Mouse (Mus musculus): ENCODE measurements around the gene Adam6b. TPM values are rescaled to one million over a fixed set of nuclear protein-coding genes. Genes with fewer than 3 reads are reported as not detected.
"Not testable (repeated sequence)": the region's sequence is repeated elsewhere in the genome, so short reads cannot be mapped to it uniquely, and the experiment has no call there.

Adam6b gene
- polyA plus RNA-seq, 2 experiments: not detected

GRCm38 (mm10) chr12:113483492-113484162 is 5.7 kb upstream of the Adam6b start:
- no peak for TF ChIP-seq POLR2A (IDR thresholded peaks at IDR 0.05; ENCODE audit: borderline replicate concordance, extremely low read depth, insufficient read depth, insufficient read length)
- WGBS: 84% methylated on average over 2 of the region's 2 CpGs
- DNase-seq (ENCODE audit: low spot score) (no peak), ATAC-seq (ENCODE audit: low FRiP score, low read depth) (no peak)
- Histone ChIP-seq H3K9me3 (ENCODE audit: control insufficient read depth, low read length) (no peaks in the 10 kb centered on the region), H3K4me1 (ENCODE audit: control insufficient read depth, insufficient read depth, low read length) (no peaks in the 10 kb centered on the region), H3K27ac (replicated peaks; ENCODE audit: low read depth, low read length) (no peak overlapping the region), H3K36me3 (ENCODE audit: control insufficient read depth, insufficient read depth, low read length) (no peaks in the 10 kb centered on the region), H3K9ac (ENCODE audit: low read depth, low read length, severe bottlenecking) (no peak overlapping the region), H3K27me3 (ENCODE audit: control insufficient read depth, insufficient read depth, low read length) (no peaks in the 10 kb centered on the region), H3K4me2 (replicated peaks; ENCODE audit: low read depth, low read length, severe bottlenecking) (no peak overlapping the region), H3K4me3 (replicated peaks; ENCODE audit: low read length) (no peak overlapping the region)

- TF ChIP-seq POLR2A (IDR thresholded peaks at IDR 0.05; ENCODE audit: borderline replicate concordance, extremely low read depth, insufficient read depth, insufficient read length): no peak
- Histone ChIP-seq H3K9me3 (ENCODE audit: control insufficient read depth, low read length) (no peaks in the 10 kb centered on the region), H3K27me3 (ENCODE audit: control insufficient read depth, insufficient read depth, low read length) (no peaks in the 10 kb centered on the region), H3K4me2 (replicated peaks; ENCODE audit: low read depth, low read length, severe bottlenecking) (no peak overlapping the region), H3K4me3 (replicated peaks; ENCODE audit: low read length) (no peak overlapping the region), H3K9ac (ENCODE audit: low read depth, low read length, severe bottlenecking) (no peak overlapping the region), H3K4me1 (ENCODE audit: control insufficient read depth, insufficient read depth, low read length) (no peaks in the 10 kb centered on the region), H3K27ac (replicated peaks; ENCODE audit: low read depth, low read length) (no peak overlapping the region), H3K36me3 (ENCODE audit: control insufficient read depth, insufficient read depth, low read length) (no peaks in the 10 kb centered on the region)
- ATAC-seq (ENCODE audit: low FRiP score, low read depth): no peak
- DNase-seq (ENCODE audit: low spot score): no peak
- WGBS: 23% methylated on average over 2 of the region's 2 CpGs
Observed at GRCm38 (mm10) chr12:113484971-113485485, 4.3 kb upstream of the Adam6b start.

GRCm38 (mm10) chr12:113487693-113488092 is 1.6 kb upstream of the Adam6b start:
- not testable (repeated sequence) for H3K27ac ChIP-seq (replicated peaks; ENCODE audit: low read depth, low read length); H3K4me3 ChIP-seq (replicated peaks; ENCODE audit: low read length); H3K4me1 ChIP-seq (ENCODE audit: control insufficient read depth, insufficient read depth, low read length); ATAC-seq (ENCODE audit: low FRiP score, low read depth); H3K9ac ChIP-seq (ENCODE audit: low read depth, low read length, severe bottlenecking); H3K4me2 ChIP-seq (replicated peaks; ENCODE audit: low read depth, low read length, severe bottlenecking); H3K9me3 ChIP-seq (ENCODE audit: control insufficient read depth, low read length); H3K36me3 ChIP-seq (ENCODE audit: control insufficient read depth, insufficient read depth, low read length); H3K27me3 ChIP-seq (ENCODE audit: control insufficient read depth, insufficient read depth, low read length)
- DNase-seq (ENCODE audit: low spot score): peak; percentile 4

GRCm38 (mm10) chr12:113525901-113526300 is 36.6 kb downstream of the Adam6b start:
- Histone ChIP-seq H3K9ac (ENCODE audit: low read depth, low read length, severe bottlenecking) (no peak overlapping the region), H3K27ac (replicated peaks; ENCODE audit: low read depth, low read length) (no peak overlapping the region), H3K9me3 (ENCODE audit: control insufficient read depth, low read length) (no peaks in the 10 kb centered on the region), H3K36me3 (ENCODE audit: control insufficient read depth, insufficient read depth, low read length) (no peaks in the 10 kb centered on the region), H3K4me2 (replicated peaks; ENCODE audit: low read depth, low read length, severe bottlenecking) (no peak overlapping the region), H3K27me3 (ENCODE audit: control insufficient read depth, insufficient read depth, low read length) (no peaks in the 10 kb centered on the region), H3K4me3 (replicated peaks; ENCODE audit: low read length) (no peak overlapping the region), H3K4me1 (ENCODE audit: control insufficient read depth, insufficient read depth, low read length) (no peaks in the 10 kb centered on the region)
- whole genome bisulfite sequencing: 70% methylated on average over 2 of the region's 2 CpGs
- TF ChIP-seq POLR2A (IDR thresholded peaks at IDR 0.05; ENCODE audit: borderline replicate concordance, extremely low read depth, insufficient read depth, insufficient read length): no peak
- DNase-seq (ENCODE audit: low spot score) (no peak), ATAC-seq (ENCODE audit: low FRiP score, low read depth) (no peak)

Other genes with a start within 250 kb of the Adam6b start
- gene Adam6a, start 54.4 kb downstream of the Adam6b start, polyA plus RNA-seq (2012; rRNA removed): not detected in 2 replicates
- gene Adam6a, start 54.4 kb downstream of the Adam6b start, polyA plus RNA-seq (2014; fragmentation: Nextera tagmentation; extraction: Ambion mirVana): not detected in 2 replicates